Mouse (Mus musculus) MEL (cell line): Measurements from ENCODE around the gene Dot1l. TPM values are rescaled to one million over a fixed set of nuclear protein-coding genes. Genes with fewer than 3 reads are reported as not detected.

Experiments
- DNase-seq: peaks from one replicate; pipeline ENCODE4 v3.0.0; 2011; ENCODE audit warnings: low read depth, low spot score
- H3K27ac ChIP-seq: 2 replicates; pipeline ENCODE4 v1.5.1; 2012; ENCODE audit warnings: low read depth, mild to moderate bottlenecking, control low read depth, low read length, moderate library complexity; ENCODE audit not compliant: control insufficient read depth
- H3K27me3 ChIP-seq, 2 experiments: fragments of 150-350 bp in 1 of 2; sonication (generic) in 1 of 2; 2 replicates each; pipeline ENCODE4 v1.6.1; 2012; ENCODE audit warnings: low read length in 2 of 2, mild to moderate bottlenecking in 2 of 2, improper control_type of control experiment in 1 of 2, moderate library complexity in 1 of 2; ENCODE audit not compliant: insufficient read depth in 2 of 2, control insufficient read depth in 1 of 2
- H3K36me3 ChIP-seq, 2 experiments: 2 replicates each; pipeline ENCODE4 v1.6.1; 2012 to 2014; ENCODE audit warnings: low read length in 2 of 2, improper control_type of control experiment in 1 of 2, inconsistent platforms in 1 of 2, mild to moderate bottlenecking in 1 of 2; ENCODE audit not compliant: insufficient read depth in 2 of 2, control insufficient read depth in 1 of 2
- H3K4me1 ChIP-seq, 2 experiments: fragments of 150-350 bp in 1 of 2; sonication (generic) in 1 of 2; 2 replicates each; pipeline ENCODE4 v1.6.1; 2012; ENCODE audit warnings: low read length in 2 of 2, improper control_type of control experiment in 1 of 2, mild to moderate bottlenecking in 1 of 2; ENCODE audit not compliant: insufficient read depth in 2 of 2, control insufficient read depth in 1 of 2
- H3K4me3 ChIP-seq, 2 experiments: fragments of 150-350 bp in 1 of 2; sonication (generic) in 1 of 2; 2 replicates each; pipeline ENCODE4 v1.5.1; 2012; ENCODE audit warnings: low read depth in 2 of 2, low read length in 2 of 2, mild to moderate bottlenecking in 2 of 2, moderate library complexity in 2 of 2, control low read depth in 1 of 2, improper control_type of control experiment in 1 of 2; ENCODE audit not compliant: control insufficient read depth in 1 of 2, insufficient read depth in 1 of 2
- H3K79me2 ChIP-seq: 2 replicates; pipeline ENCODE4 v1.6.1; 2012; ENCODE audit warnings: mild to moderate bottlenecking, low read length, moderate library complexity; ENCODE audit not compliant: control insufficient read depth, poor library complexity, insufficient read depth
- H3K9ac ChIP-seq: 2 replicates; pipeline ENCODE4 v1.6.1; 2012; ENCODE audit warnings: low read depth, mild to moderate bottlenecking, control low read depth, low read length, moderate library complexity; ENCODE audit not compliant: control insufficient read depth, poor library complexity, severe bottlenecking
- H3K9me3 ChIP-seq: fragments of 150-350 bp; sonication (generic); replicated peaks from 2 replicates; pipeline ENCODE4 v1.6.1; 2012; ENCODE audit warnings: mild to moderate bottlenecking, low read length, improper control_type of control experiment, moderate library complexity; ENCODE audit not compliant: insufficient read depth
- BHLHE40 ChIP-seq: IDR thresholded peaks from 2 replicates; pipeline ENCODE4 v1.6.1; 2012; ENCODE audit warnings: low read depth, mild to moderate bottlenecking, inconsistent platforms, low read length, improper control_type of control experiment, borderline replicate concordance
- JUND ChIP-seq: IDR thresholded peaks from 2 replicates; pipeline ENCODE4 v1.6.1; 2011; ENCODE audit warnings: low read depth, mild to moderate bottlenecking, improper control_type of control experiment, low read length
- MAFK ChIP-seq: IDR thresholded peaks from 2 replicates; pipeline ENCODE4 v1.6.1; 2011; ENCODE audit warnings: low read depth, mild to moderate bottlenecking, low read length, improper control_type of control experiment, borderline replicate concordance
- MAZ ChIP-seq: IDR thresholded peaks from 2 replicates; pipeline ENCODE4 v1.6.1; 2012; ENCODE audit warnings: low read depth, mild to moderate bottlenecking, inconsistent platforms, low read length, improper control_type of control experiment
- MEF2A ChIP-seq: IDR thresholded peaks from 2 replicates; pipeline ENCODE4 v1.6.1; 2014; ENCODE audit warnings: low read depth, mild to moderate bottlenecking, inconsistent platforms, low read length, improper control_type of control experiment; ENCODE audit not compliant: poor library complexity, insufficient replicate concordance, severe bottlenecking; ENCODE audit errors: extremely low read depth
- MYB ChIP-seq: IDR thresholded peaks from 2 replicates; pipeline ENCODE4 v1.6.1; 2011; ENCODE audit warnings: mild to moderate bottlenecking, low read depth, low read length, improper control_type of control experiment
- MYC ChIP-seq: IDR thresholded peaks from 2 replicates; pipeline ENCODE4 v1.6.1; 2011; ENCODE audit warnings: low read depth, mild to moderate bottlenecking, low read length, improper control_type of control experiment, moderate library complexity
- POLR2A ChIP-seq, 2 experiments: IDR thresholded peaks; 2 replicates each; pipeline ENCODE4 v1.6.1; 2011 to 2012; ENCODE audit warnings: low read length in 2 of 2, mild to moderate bottlenecking in 2 of 2, control low read depth in 1 of 2, improper control_type of control experiment in 1 of 2, low read depth in 1 of 2, moderate library complexity in 1 of 2; ENCODE audit not compliant: control insufficient read depth in 1 of 2, insufficient read depth in 1 of 2, poor library complexity in 1 of 2
- POLR2AphosphoS2 ChIP-seq: IDR thresholded peaks from 2 replicates; pipeline ENCODE4 v1.6.1; 2011; ENCODE audit warnings: low read length, improper control_type of control experiment
- POLR2AphosphoS5 ChIP-seq: IDR thresholded peaks from 2 replicates; pipeline ENCODE4 v1.6.1; 2012; ENCODE audit warnings: low read depth, borderline replicate concordance, mild to moderate bottlenecking, inconsistent platforms, low read length, moderate library complexity, mixed read lengths
- RCOR1 ChIP-seq: IDR thresholded peaks from 2 replicates; pipeline ENCODE4 v1.6.1; 2012; ENCODE audit warnings: low read depth, mild to moderate bottlenecking, inconsistent platforms, low read length, improper control_type of control experiment
- SMC3 ChIP-seq: IDR thresholded peaks from 2 replicates; pipeline ENCODE4 v1.6.1; 2011; ENCODE audit warnings: low read depth, low read length, improper control_type of control experiment
- UBTF ChIP-seq: IDR thresholded peaks from 2 replicates; pipeline ENCODE4 v1.6.1; 2012; ENCODE audit warnings: low read depth, mild to moderate bottlenecking, inconsistent platforms, low read length, improper control_type of control experiment, moderate library complexity, borderline replicate concordance; ENCODE audit not compliant: insufficient read depth
- USF1 ChIP-seq: IDR thresholded peaks from 2 replicates; pipeline ENCODE4 v1.6.1; 2014; ENCODE audit warnings: low read depth, mild to moderate bottlenecking, inconsistent platforms, low read length, improper control_type of control experiment, moderate library complexity
- ZNF384 ChIP-seq: IDR thresholded peaks from 2 replicates; pipeline ENCODE4 v1.6.1; 2012; ENCODE audit warnings: low read depth, mild to moderate bottlenecking, inconsistent platforms, low read length, improper control_type of control experiment
- polyA plus RNA-seq, 2 experiments: library from polyadenylated mRNA; stranded (reverse) in 1 of 2; unstranded in 1 of 2; fragments of >175 nt in 1 of 2; fragments of >200 nt in 1 of 2; gene quantifications; 2 replicates each; pipeline versions ENCODE4 v1.2.1 to v1.2.4; 2012; ENCODE audit warnings: low replicate concordance in 2 of 2, low read depth in 1 of 2; ENCODE audit not compliant: insufficient read length in 2 of 2, insufficient read depth in 1 of 2, missing spikeins in 1 of 2
- total RNA-seq: library from RNA; depleted of rRNA; stranded (reverse); fragments of 300-350 nt; gene quantifications from 2 replicates; pipeline ENCODE4 v1.2.3, GENCODE M21; 2012

Dot1l gene
- total and polyA plus RNA-seq, 3 experiments: 15.0 to 70.6 TPM; not detected in 1

GRCm38 (mm10) chr10:80784871-80785270, 29.9 kb downstream of the Dot1l start:
- H3K36me3 ChIP-seq: peaks cover 0 to 13% of the 10 kb centered on the region in 2 experiments; a peak in 1 of 4 replicates
- no peak for DNase-seq

GRCm38 (mm10) chr10:80785963-80786362, 31.0 kb downstream of the Dot1l start:
- no peak for DNase-seq
- no peak for TF ChIP-seq USF1
- no peak for TF ChIP-seq UBTF
- TF ChIP-seq MYB: no peak
- TF ChIP-seq MEF2A: no peak
- no peak for TF ChIP-seq MAFK
- no peak for TF ChIP-seq POLR2A (IDR thresholded peaks at IDR 0.05; ENCODE audit: control insufficient read depth in 1 of 2, insufficient read depth in 1 of 2, low read depth in 1 of 2, low read length in 2 of 2, poor library complexity in 1 of 2)
- TF ChIP-seq JUND: no peak
- no peak for TF ChIP-seq POLR2AphosphoS5
- TF ChIP-seq MYC: no peak

More at GRCm38 (mm10) chr10:80784871-80785270, 29.9 kb downstream of the Dot1l start:
- no peaks in the 10 kb centered on the region for H3K27me3 ChIP-seq
- H3K4me3 ChIP-seq: no peak overlapping the region
- no peak overlapping the region for H3K9ac ChIP-seq
- no peaks in the 10 kb centered on the region for H3K9me3 ChIP-seq
- no peaks in the 10 kb centered on the region for H3K79me2 ChIP-seq
- TF ChIP-seq RCOR1: no peak
- TF ChIP-seq, all 39 proteins: peak for 0
- Histone ChIP-seq H3K27ac (no peak overlapping the region), H3K4me1 (no peaks in the 10 kb centered on the region)

GRCm38 (mm10) chr10:80787517-80787916, 32.5 kb downstream of the Dot1l start:
- Histone ChIP-seq H3K79me2 (no peaks in the 10 kb centered on the region), H3K27me3 (no peaks in the 10 kb centered on the region), H3K9me3 (no peaks in the 10 kb centered on the region), H3K4me3 (no peak overlapping the region), H3K36me3 (peaks cover 0 to 14% of the 10 kb centered on the region in 2 experiments; a peak in 1 of 4 replicates), H3K9ac (no peak overlapping the region), H3K27ac (no peak overlapping the region), H3K4me1 (no peaks in the 10 kb centered on the region)
- TF ChIP-seq BHLHE40 (no peak), MAZ (no peak), ZNF384 (no peak), SMC3 (no peak), POLR2AphosphoS2 (no peak)
- DNase-seq: no peak

More at GRCm38 (mm10) chr10:80785963-80786362, 31.0 kb downstream of the Dot1l start:
- Histone ChIP-seq H3K27me3 (no peaks in the 10 kb centered on the region), H3K79me2 (no peaks in the 10 kb centered on the region), H3K4me1 (no peaks in the 10 kb centered on the region), H3K9me3 (no peaks in the 10 kb centered on the region), H3K4me3 (no peak overlapping the region), H3K9ac (no peak overlapping the region), H3K27ac (no peak overlapping the region), H3K36me3 (peaks cover 0 to 14% of the 10 kb centered on the region in 2 experiments; a peak in 1 of 4 replicates)
